Mouse (Mus musculus) kidney, postnatal 36 days (tissue): ENCODE results near the gene Tmem200a.

ENCODE experiments used
- DNase-seq, 2 experiments: peaks; one replicate each; pipeline ENCODE4 v3.0.0; 2021 to 2022; ENCODE audit warnings: mixed read lengths in 2 of 2

Tmem200a gene

GRCm38 (mm10) chr10:25877731-25878130 lies 201.1 kb downstream of the Tmem200a start:
- DNase-seq, result no peak

- DNase-seq, result no peak
These were observed 202.0 kb downstream of the Tmem200a start for GRCm38 (mm10) chr10:25876809-25877208.

- no peak for DNase-seq
These were observed 210.1 kb downstream of the Tmem200a start for GRCm38 (mm10) chr10:25868739-25869138.
